Mouse (Mus musculus): ENCODE results near the gene Slc38a8. TPM values are rescaled to one million over a fixed set of nuclear protein-coding genes. Genes with fewer than 3 reads are reported as not detected.
A peak's percentile ranks its signal among the peaks of the same experiment; 100 is the strongest.

The Slc38a8 gene
- polyA plus RNA-seq, 1 experiment: not detected

DNA sequence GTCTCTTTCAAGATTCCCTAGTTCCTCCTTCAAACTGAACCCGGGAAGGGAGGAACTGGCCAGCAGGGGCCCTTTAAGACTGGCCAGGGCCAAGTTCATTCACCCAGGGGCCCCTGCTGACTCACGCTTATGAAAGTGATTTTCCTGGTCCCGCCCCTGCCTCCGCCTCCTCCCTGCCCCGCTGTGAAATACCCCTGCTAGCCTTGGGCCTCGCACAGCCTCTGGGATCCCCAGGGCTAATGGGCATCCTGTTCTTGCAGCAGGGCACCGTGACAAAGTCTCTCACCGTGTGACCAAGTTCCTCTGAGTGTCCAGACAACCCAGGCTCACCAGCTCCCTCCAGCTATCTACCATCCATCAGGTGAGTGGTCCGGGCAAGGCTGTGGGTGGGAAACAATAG, 64.6 kb downstream of the Slc38a8 start:
- peak overlapping the region; percentile 79 for H3K4me2 ChIP-seq (ENCODE audit: low read depth)
- peaks cover 5% of the 10 kb centered on the region for H3K36me3 ChIP-seq (ENCODE audit: control insufficient read depth, insufficient read depth)
- H3K27me3 ChIP-seq (ENCODE audit: control insufficient read depth, insufficient read depth, insufficient read length): no peaks in the 10 kb centered on the region
- H3K79me2 ChIP-seq (ENCODE audit: control insufficient read depth, insufficient read depth): peaks cover 21% of the 10 kb centered on the region
- peak overlapping the region; percentile 34 for H3ac ChIP-seq (ENCODE audit: control insufficient read depth, insufficient read length)
- TF ChIP-seq POLR2A (IDR thresholded peaks at IDR 0.05; ENCODE audit: insufficient read length, low read depth): peak; percentile 99
- TF ChIP-seq POLR2AphosphoS2 (IDR thresholded peaks at IDR 0.05; ENCODE audit: insufficient read length, low read depth): peak; percentile 98
- peak; percentile 10 for TF ChIP-seq E2F4 (IDR thresholded peaks at IDR 0.05; ENCODE audit: insufficient read depth)
- TF ChIP-seq MAX (IDR thresholded peaks at IDR 0.05; ENCODE audit: low read depth): no peak
- 0 out of 2 replicates have a peak, but pooled peaks have one; percentile 6 for TF ChIP-seq CEBPB (IDR thresholded peaks at IDR 0.05; ENCODE audit: insufficient read depth, poor library complexity, severe bottlenecking)
- TF ChIP-seq MYOD1 (IDR thresholded peaks at IDR 0.05; ENCODE audit: control insufficient read depth in 1 of 3, insufficient read length in 2 of 3, low read depth in 2 of 3): no peak
- H3K4me3 ChIP-seq: peak overlapping the region; percentile 69

DNA sequence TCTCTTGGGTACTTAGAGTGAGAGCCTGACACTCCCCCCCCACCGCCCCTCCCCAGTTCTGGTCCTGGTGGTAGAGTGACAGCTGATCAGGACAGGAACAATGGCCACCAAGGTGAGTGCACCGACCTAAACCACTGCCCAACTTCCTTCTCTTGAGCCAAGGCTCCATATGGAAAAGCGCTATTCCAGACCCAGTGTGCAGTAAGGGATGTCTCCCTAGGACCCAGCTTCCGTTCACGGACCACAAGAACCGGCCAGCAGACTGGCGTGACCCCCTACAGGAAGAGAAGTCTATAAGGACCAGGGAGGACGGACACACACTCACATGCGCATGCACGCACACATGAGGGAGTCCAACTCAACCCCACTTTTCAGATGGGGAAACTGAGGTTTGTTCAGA, 65.2 kb downstream of the Slc38a8 start:
- no peaks in the 10 kb centered on the region for H3K27me3 ChIP-seq (ENCODE audit: control insufficient read depth, insufficient read depth, insufficient read length)
- TF ChIP-seq TCF3 (IDR thresholded peaks at IDR 0.05; ENCODE audit: insufficient read length, low read depth): no peak
- no peak for TF ChIP-seq REST (IDR thresholded peaks at IDR 0.05; ENCODE audit: insufficient read depth, insufficient read length)
- no peak for TF ChIP-seq E2F4 (IDR thresholded peaks at IDR 0.05; ENCODE audit: insufficient read depth)
- no peak for TF ChIP-seq USF1 (IDR thresholded peaks at IDR 0.05; ENCODE audit: low read depth)
- TF ChIP-seq POLR2A (IDR thresholded peaks at IDR 0.05; ENCODE audit: insufficient read length, low read depth): no peak
- H3K4me2 ChIP-seq (ENCODE audit: low read depth): peak overlapping the region; percentile 79
- H3ac ChIP-seq (ENCODE audit: control insufficient read depth, insufficient read length): no peak overlapping the region
- no peaks in the 10 kb centered on the region for H3K36me3 ChIP-seq (ENCODE audit: control insufficient read depth, insufficient read depth)
- H3K4me3 ChIP-seq: peak overlapping the region; percentile 69
- H3K79me2 ChIP-seq (ENCODE audit: control insufficient read depth, insufficient read depth): peaks cover 21% of the 10 kb centered on the region

DNA sequence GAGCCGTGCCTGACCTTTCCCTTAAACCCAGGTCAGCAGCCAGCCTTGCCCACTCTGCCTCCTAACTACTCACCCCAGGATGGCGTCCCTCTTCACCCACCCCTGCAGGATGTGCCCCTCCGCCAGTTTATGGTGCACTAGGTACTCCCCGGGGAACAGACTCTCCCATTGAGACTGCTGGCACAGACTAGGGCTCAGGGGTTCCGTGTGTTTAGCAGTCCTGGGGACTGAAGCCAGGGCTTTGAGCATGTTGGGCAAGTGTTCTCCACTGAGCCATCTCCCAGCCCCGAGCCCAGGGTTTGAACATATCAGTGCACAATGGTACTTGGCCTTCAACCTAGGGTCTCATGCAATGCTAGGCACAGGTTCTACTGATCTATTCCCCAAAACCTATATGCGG, 66.0 kb downstream of the Slc38a8 start:
- no peak overlapping the region for H3ac ChIP-seq (ENCODE audit: control insufficient read depth, insufficient read length)

DNA sequence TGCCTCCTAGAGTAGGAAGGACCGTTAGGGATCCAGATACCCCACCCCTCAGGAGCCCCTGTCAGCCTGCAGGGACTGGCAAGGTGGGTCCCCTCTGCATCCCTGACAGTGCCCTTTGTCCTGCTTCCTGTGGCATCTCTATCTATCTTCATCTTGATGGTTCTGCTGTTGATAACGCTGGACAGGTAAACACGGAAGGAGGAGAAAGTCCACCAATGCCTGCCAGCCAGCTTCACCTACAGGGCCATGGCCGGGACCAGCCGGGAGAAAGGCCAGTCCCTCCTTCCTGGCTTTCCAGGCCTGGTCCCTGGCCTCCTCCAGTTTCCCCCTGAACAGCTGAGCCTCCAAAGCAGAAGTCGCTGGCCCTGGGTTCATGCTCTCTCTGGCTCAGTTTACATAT, 66.9 kb downstream of the Slc38a8 start:
- Histone ChIP-seq H3K36me3 (ENCODE audit: control insufficient read depth, insufficient read depth) (no peaks in the 10 kb centered on the region), H3K4me2 (ENCODE audit: low read depth) (no peak overlapping the region), H3ac (ENCODE audit: control insufficient read depth, insufficient read length) (no peak overlapping the region), H3K79me2 (ENCODE audit: control insufficient read depth, insufficient read depth) (peaks cover 21% of the 10 kb centered on the region), H3K4me3 (no peak overlapping the region), H3K27me3 (ENCODE audit: control insufficient read depth, insufficient read depth, insufficient read length) (no peaks in the 10 kb centered on the region)
- TF ChIP-seq MAX (IDR thresholded peaks at IDR 0.05; ENCODE audit: low read depth) (no peak), POLR2AphosphoS2 (IDR thresholded peaks at IDR 0.05; ENCODE audit: insufficient read length, low read depth) (no peak), E2F4 (IDR thresholded peaks at IDR 0.05; ENCODE audit: insufficient read depth) (no peak), TCF3 (IDR thresholded peaks at IDR 0.05; ENCODE audit: insufficient read length, low read depth) (no peak), MYOD1 (IDR thresholded peaks at IDR 0.05; ENCODE audit: control insufficient read depth in 1 of 3, insufficient read length in 2 of 3, low read depth in 2 of 3) (no peak), USF1 (IDR thresholded peaks at IDR 0.05; ENCODE audit: low read depth) (no peak), SRF (IDR thresholded peaks at IDR 0.05; ENCODE audit: control insufficient read depth, insufficient read length, low read depth) (no peak), REST (IDR thresholded peaks at IDR 0.05; ENCODE audit: insufficient read depth, insufficient read length) (no peak), TCF12 (IDR thresholded peaks at IDR 0.05; ENCODE audit: insufficient read depth, poor library complexity, severe bottlenecking) (no peak), POLR2A (IDR thresholded peaks at IDR 0.05; ENCODE audit: insufficient read length, low read depth) (no peak), MYOG (IDR thresholded peaks at IDR 0.05; ENCODE audit: control insufficient read depth in 1 of 3, insufficient read depth in 1 of 3, insufficient read length in 2 of 3, low read depth in 2 of 3) (no peak), CEBPB (IDR thresholded peaks at IDR 0.05; ENCODE audit: insufficient read depth, poor library complexity, severe bottlenecking) (no peak)

More for the DNA sequence above, 66.0 kb downstream of the Slc38a8 start:
- Histone ChIP-seq H3K4me2 (ENCODE audit: low read depth) (no peak overlapping the region), H3K4me3 (no peak overlapping the region), H3K27me3 (ENCODE audit: control insufficient read depth, insufficient read depth, insufficient read length) (no peaks in the 10 kb centered on the region), H3K79me2 (ENCODE audit: control insufficient read depth, insufficient read depth) (peaks cover 21% of the 10 kb centered on the region), H3K36me3 (ENCODE audit: control insufficient read depth, insufficient read depth) (no peaks in the 10 kb centered on the region)
- TF ChIP-seq REST (IDR thresholded peaks at IDR 0.05; ENCODE audit: insufficient read depth, insufficient read length): no peak
- no peak for TF ChIP-seq POLR2A (IDR thresholded peaks at IDR 0.05; ENCODE audit: insufficient read length, low read depth)
- TF ChIP-seq MYOD1 (IDR thresholded peaks at IDR 0.05; ENCODE audit: control insufficient read depth in 1 of 3, insufficient read length in 2 of 3, low read depth in 2 of 3): no peak
- no peak for TF ChIP-seq POLR2AphosphoS2 (IDR thresholded peaks at IDR 0.05; ENCODE audit: insufficient read length, low read depth)
- TF ChIP-seq MAX (IDR thresholded peaks at IDR 0.05; ENCODE audit: low read depth): no peak
- no peak for TF ChIP-seq CEBPB (IDR thresholded peaks at IDR 0.05; ENCODE audit: insufficient read depth, poor library complexity, severe bottlenecking)
- no peak for TF ChIP-seq MYOG (IDR thresholded peaks at IDR 0.05; ENCODE audit: control insufficient read depth in 1 of 3, insufficient read depth in 1 of 3, insufficient read length in 2 of 3, low read depth in 2 of 3)
- TF ChIP-seq USF1 (IDR thresholded peaks at IDR 0.05; ENCODE audit: low read depth): no peak
- no peak for TF ChIP-seq E2F4 (IDR thresholded peaks at IDR 0.05; ENCODE audit: insufficient read depth)
- TF ChIP-seq SRF (IDR thresholded peaks at IDR 0.05; ENCODE audit: control insufficient read depth, insufficient read length, low read depth): no peak
- no peak for TF ChIP-seq TCF3 (IDR thresholded peaks at IDR 0.05; ENCODE audit: insufficient read length, low read depth)
- TF ChIP-seq TCF12 (IDR thresholded peaks at IDR 0.05; ENCODE audit: insufficient read depth, poor library complexity, severe bottlenecking): no peak

DNA sequence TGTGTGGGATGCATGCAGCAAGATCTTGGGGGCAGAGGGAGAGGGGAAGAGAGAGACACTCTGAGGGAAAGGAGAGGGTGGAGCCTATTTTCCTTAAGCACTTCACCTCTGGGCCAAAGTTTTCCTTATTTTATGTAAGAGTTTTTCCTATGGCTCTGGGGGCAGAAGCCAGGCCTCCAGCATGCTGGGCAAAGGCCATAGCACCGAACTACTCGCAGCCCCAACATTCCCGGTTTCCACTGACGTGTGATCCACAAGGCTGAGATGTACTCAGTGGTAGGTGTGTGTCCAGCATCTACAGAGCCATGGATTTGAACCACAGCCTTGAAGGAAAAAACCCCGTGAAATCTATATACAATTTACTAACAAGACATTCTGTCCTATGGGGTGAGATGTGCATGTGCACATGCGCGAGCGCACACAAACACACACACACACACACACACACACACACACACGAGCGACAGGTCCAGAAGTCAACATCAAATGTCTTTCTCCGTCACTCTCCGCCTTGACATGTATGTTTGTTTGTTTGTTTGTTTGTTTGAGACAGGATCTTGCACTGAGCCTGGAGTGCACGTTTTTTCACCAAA, 67.8 kb downstream of the Slc38a8 start, which contains the start of gene Osgin1:
Osgin1 (plus strand) TSS at position 543 of the 593 bp plus-strand sequence.
- Histone ChIP-seq H3K4me3 (no peak within 1 kb of the TSS), H3K27me3 (ENCODE audit: control insufficient read depth, insufficient read depth, insufficient read length) (no peaks in the 10 kb centered on the region), H3K36me3 (ENCODE audit: control insufficient read depth, insufficient read depth) (no peaks in the 10 kb centered on the region), H3ac (ENCODE audit: control insufficient read depth, insufficient read length) (no peak within 1 kb of the TSS), H3K79me2 (ENCODE audit: control insufficient read depth, insufficient read depth) (peaks cover 17% of the 10 kb centered on the region), H3K4me2 (ENCODE audit: low read depth) (no peak within 1 kb of the TSS)
- TF ChIP-seq POLR2AphosphoS2 (IDR thresholded peaks at IDR 0.05; ENCODE audit: insufficient read length, low read depth): no peak
- no peak for TF ChIP-seq USF1 (IDR thresholded peaks at IDR 0.05; ENCODE audit: low read depth)
- TF ChIP-seq MYOD1 (IDR thresholded peaks at IDR 0.05; ENCODE audit: control insufficient read depth in 1 of 3, insufficient read length in 2 of 3, low read depth in 2 of 3): no peak
- TF ChIP-seq TCF12 (IDR thresholded peaks at IDR 0.05; ENCODE audit: insufficient read depth, poor library complexity, severe bottlenecking): no peak
- TF ChIP-seq REST (IDR thresholded peaks at IDR 0.05; ENCODE audit: insufficient read depth, insufficient read length): no peak
- TF ChIP-seq POLR2A (IDR thresholded peaks at IDR 0.05; ENCODE audit: insufficient read length, low read depth): no peak
- TF ChIP-seq SRF (IDR thresholded peaks at IDR 0.05; ENCODE audit: control insufficient read depth, insufficient read length, low read depth): no peak

Measured in myocyte (in vitro differentiated cells).